Mouse (Mus musculus): ENCODE measurements around the gene Klhl29. TPM values are rescaled to one million over a fixed set of nuclear protein-coding genes. Genes with fewer than 3 reads are reported as not detected.

Gene Klhl29
- polyA plus RNA-seq, 1 experiment from 2014 or later, result 0.64 TPM

DNA sequence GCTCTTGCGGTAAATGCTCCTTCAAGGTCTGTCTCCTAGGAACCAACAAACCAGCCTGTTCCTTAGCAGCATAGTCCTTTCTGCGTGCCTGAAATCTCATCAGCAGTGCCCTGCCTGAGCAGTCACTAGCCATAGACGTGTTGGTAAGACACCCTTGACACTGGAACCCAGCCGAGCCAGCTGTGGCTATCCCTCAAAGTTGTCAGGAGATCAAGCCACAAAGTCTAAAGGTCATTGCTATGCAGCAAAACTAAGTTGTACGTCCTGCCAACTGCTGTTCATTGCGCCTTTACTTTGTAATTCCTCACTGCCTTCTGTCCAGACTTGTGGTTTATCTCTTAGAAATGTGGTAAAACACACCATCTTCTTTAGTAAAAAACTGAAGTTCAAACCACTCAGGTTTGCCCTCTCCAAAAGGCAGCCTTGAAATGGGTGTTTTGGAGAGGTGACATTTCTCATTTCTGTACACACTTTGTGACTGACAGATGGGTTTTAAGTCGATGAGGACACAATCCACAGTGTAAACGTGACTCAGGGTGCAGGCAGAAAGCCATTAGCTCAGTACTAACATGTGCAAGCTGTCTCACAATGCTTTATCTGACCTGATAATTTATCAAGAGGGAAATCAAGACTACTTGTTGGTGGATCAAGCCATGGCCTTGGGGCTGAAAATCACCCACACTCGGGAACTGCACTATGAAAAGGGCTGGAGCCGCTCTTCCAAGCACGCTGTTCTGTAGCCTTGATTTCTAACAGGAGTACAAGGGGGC is 171.2 kb downstream of the Klhl29 start:
- Histone ChIP-seq H3K4me2 (replicated peaks; ENCODE audit: low read depth) (no peak overlapping the region), H3K4me3 (ENCODE audit: low read depth, low read length) (no peak overlapping the region), H3K27ac (replicated peaks) (no peak overlapping the region), H3K9me3 (ENCODE audit: control insufficient read depth, low read length) (no peaks in the 10 kb centered on the region), H3K4me1 (replicated peaks; ENCODE audit: control insufficient read depth, insufficient read depth) (no peaks in the 10 kb centered on the region), H3K9ac (ENCODE audit: low read length) (no peak overlapping the region), H3K27me3 (ENCODE audit: control insufficient read depth, insufficient read depth, low read length) (no peaks in the 10 kb centered on the region), H3K36me3 (ENCODE audit: control insufficient read depth, insufficient read depth, low read length) (no peaks in the 10 kb centered on the region)
- ATAC-seq (ENCODE audit: low FRiP score, low TSS enrichment), result 0 out of 2 replicates have a peak, but pooled peaks have one; percentile 34
- WGBS, result 48% methylated on average over 11 of the region's 11 CpGs
- TF ChIP-seq CTCF (IDR thresholded peaks at IDR 0.05; ENCODE audit: low read depth) (no peak), EP300 (optimal IDR thresholded peaks at IDR 0.05) (no peak)
- no peak for DNase-seq (ENCODE audit: low spot score)

DNA sequence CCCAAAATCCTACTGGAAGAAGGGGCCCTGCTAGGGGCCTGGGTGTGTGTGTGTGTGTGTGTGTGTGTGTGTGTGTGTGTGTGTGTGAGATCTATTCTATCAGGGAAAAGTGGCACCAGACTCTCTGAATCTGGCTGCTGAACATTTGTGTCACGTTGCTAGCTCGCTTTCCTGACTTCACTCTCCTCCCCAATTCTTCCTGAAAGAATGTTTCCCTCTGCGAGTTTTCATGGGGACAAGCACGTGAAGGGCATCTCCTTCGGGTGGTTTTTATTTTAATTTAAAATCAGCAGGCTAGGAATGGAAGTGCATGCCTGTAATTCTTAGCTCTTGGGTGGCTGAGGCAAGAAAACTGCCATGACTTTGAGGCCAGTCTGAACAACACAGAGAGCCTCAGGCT is 172.1 kb downstream of the Klhl29 start:
- ATAC-seq (ENCODE audit: low FRiP score, low TSS enrichment) (no peak), DNase-seq (ENCODE audit: low spot score) (no peak)
- no peaks in the 10 kb centered on the region for H3K36me3 ChIP-seq (ENCODE audit: control insufficient read depth, insufficient read depth, low read length)
- TF ChIP-seq EP300 (optimal IDR thresholded peaks at IDR 0.05) (no peak), CTCF (IDR thresholded peaks at IDR 0.05; ENCODE audit: low read depth) (no peak)
- H3K4me2 ChIP-seq (replicated peaks; ENCODE audit: low read depth), result no peak overlapping the region
- H3K27ac ChIP-seq (replicated peaks), result no peak overlapping the region
- H3K27me3 ChIP-seq (ENCODE audit: control insufficient read depth, insufficient read depth, low read length), result no peaks in the 10 kb centered on the region
- H3K4me1 ChIP-seq (replicated peaks; ENCODE audit: control insufficient read depth, insufficient read depth), result no peaks in the 10 kb centered on the region
- H3K4me3 ChIP-seq (ENCODE audit: low read depth, low read length), result no peak overlapping the region
- H3K9me3 ChIP-seq (ENCODE audit: control insufficient read depth, low read length), result no peaks in the 10 kb centered on the region
- WGBS, result 61% methylated on average over 5 of the region's 5 CpGs
- no peak overlapping the region for H3K9ac ChIP-seq (ENCODE audit: low read length)

DNA sequence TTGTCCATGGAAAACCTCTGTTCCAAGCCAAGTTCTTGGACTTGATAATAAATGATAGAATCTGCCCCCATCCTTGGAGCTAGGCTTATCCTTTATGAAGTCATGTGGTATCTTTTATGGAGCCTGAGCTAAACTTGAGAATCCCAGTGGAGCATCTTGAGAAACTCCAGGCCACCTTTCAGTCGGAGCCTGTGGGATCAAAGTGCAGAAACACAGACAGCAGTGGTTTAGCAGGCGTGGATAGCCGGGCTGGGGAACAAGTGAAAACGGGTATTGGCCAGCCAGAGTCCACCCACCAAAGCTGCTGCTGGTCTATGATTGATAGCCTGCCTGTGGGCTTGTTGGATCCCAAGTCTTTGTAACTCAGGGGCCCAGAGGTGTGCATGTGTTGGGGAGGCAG is 177.2 kb downstream of the Klhl29 start:
- H3K4me2 ChIP-seq (replicated peaks; ENCODE audit: low read depth), result no peak overlapping the region
- H3K9ac ChIP-seq (ENCODE audit: low read length), result no peak overlapping the region
- H3K9me3 ChIP-seq (ENCODE audit: control insufficient read depth, low read length), result no peaks in the 10 kb centered on the region
- H3K4me3 ChIP-seq (ENCODE audit: low read depth, low read length), result no peak overlapping the region
- WGBS, result 29% methylated on average over 4 of the region's 4 CpGs
- no peak overlapping the region for H3K27ac ChIP-seq (replicated peaks)
- no peaks in the 10 kb centered on the region for H3K27me3 ChIP-seq (ENCODE audit: control insufficient read depth, insufficient read depth, low read length)
- no peak for DNase-seq (ENCODE audit: low spot score)
- no peak for ATAC-seq (ENCODE audit: low FRiP score, low TSS enrichment)
- H3K4me1 ChIP-seq (replicated peaks; ENCODE audit: control insufficient read depth, insufficient read depth), result no peaks in the 10 kb centered on the region
- no peaks in the 10 kb centered on the region for H3K36me3 ChIP-seq (ENCODE audit: control insufficient read depth, insufficient read depth, low read length)
- TF ChIP-seq CTCF (IDR thresholded peaks at IDR 0.05; ENCODE audit: low read depth) (no peak), EP300 (optimal IDR thresholded peaks at IDR 0.05) (no peak)

DNA sequence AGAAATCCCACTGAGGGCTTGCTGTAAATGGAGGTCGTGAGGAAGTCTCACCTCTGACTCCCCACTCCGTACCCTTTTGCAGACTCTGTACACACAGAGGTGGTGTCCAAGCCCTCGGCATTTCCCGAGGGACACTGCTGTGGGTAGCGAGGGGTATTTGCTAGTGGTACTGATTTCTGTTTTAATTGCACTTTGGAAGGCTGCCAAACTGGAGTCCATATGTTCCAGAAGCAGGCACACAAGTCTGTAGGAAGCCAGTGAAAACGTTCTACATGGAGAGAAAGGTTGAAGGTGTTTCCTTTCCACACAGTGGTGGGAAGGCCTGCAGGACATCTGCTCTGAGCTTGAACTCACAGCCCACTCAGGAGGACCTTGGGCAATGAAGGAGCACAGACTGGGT is 181.3 kb downstream of the Klhl29 start:
- TF ChIP-seq CTCF (IDR thresholded peaks at IDR 0.05; ENCODE audit: low read depth) (no peak), EP300 (optimal IDR thresholded peaks at IDR 0.05) (no peak)
- 53% methylated on average over 6 of the region's 6 CpGs for WGBS

DNA sequence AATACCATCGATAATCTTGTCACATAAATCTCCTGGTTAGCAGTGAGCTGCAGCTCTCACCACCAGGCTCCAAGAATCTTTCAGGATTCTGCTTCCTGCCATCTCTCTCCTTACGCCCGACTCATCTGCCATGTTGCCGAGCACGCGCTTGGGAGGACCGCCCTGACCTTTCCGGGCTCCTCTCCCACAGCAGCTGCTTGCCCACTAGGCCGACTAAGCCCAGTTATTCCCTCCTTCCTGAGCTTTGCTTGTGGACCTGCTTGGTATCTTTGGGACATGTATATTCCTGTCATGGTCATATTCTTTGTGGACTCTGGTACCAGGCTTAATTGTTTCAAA is 183.1 kb downstream of the Klhl29 start:
- no peak for TF ChIP-seq CTCF (IDR thresholded peaks at IDR 0.05; ENCODE audit: low read depth)
- TF ChIP-seq EP300 (optimal IDR thresholded peaks at IDR 0.05), result no peak
- H3K4me1 ChIP-seq (replicated peaks; ENCODE audit: control insufficient read depth, insufficient read depth), result peaks cover 7% of the 10 kb centered on the region; the same call in 1 of the 2 replicates
- 49% methylated on average over 9 of the region's 9 CpGs for WGBS
- H3K9me3 ChIP-seq (ENCODE audit: control insufficient read depth, low read length), result no peaks in the 10 kb centered on the region
- H3K27ac ChIP-seq (replicated peaks), result no peak overlapping the region
- H3K36me3 ChIP-seq (ENCODE audit: control insufficient read depth, insufficient read depth, low read length), result no peaks in the 10 kb centered on the region
- no peak overlapping the region for H3K9ac ChIP-seq (ENCODE audit: low read length)
- H3K27me3 ChIP-seq (ENCODE audit: control insufficient read depth, insufficient read depth, low read length), result no peaks in the 10 kb centered on the region
- ATAC-seq (ENCODE audit: low FRiP score, low TSS enrichment) (no peak), DNase-seq (ENCODE audit: low spot score) (no peak)
- peak overlapping the region; percentile 34; the same call in 1 of the 2 replicates for H3K4me2 ChIP-seq (replicated peaks; ENCODE audit: low read depth)
- no peak overlapping the region for H3K4me3 ChIP-seq (ENCODE audit: low read depth, low read length)

More for the DNA sequence above, 181.3 kb downstream of the Klhl29 start:
- no peak overlapping the region for H3K9ac ChIP-seq (ENCODE audit: low read length)
- no peaks in the 10 kb centered on the region for H3K9me3 ChIP-seq (ENCODE audit: control insufficient read depth, low read length)
- H3K27ac ChIP-seq (replicated peaks), result no peak overlapping the region
- no peaks in the 10 kb centered on the region for H3K27me3 ChIP-seq (ENCODE audit: control insufficient read depth, insufficient read depth, low read length)
- ATAC-seq (ENCODE audit: low FRiP score, low TSS enrichment) (no peak), DNase-seq (ENCODE audit: low spot score) (no peak)
- H3K4me2 ChIP-seq (replicated peaks; ENCODE audit: low read depth), result no peak overlapping the region
- H3K36me3 ChIP-seq (ENCODE audit: control insufficient read depth, insufficient read depth, low read length), result no peaks in the 10 kb centered on the region
- H3K4me1 ChIP-seq (replicated peaks; ENCODE audit: control insufficient read depth, insufficient read depth), result peaks cover 7% of the 10 kb centered on the region; the same call in 1 of the 2 replicates
- H3K4me3 ChIP-seq (ENCODE audit: low read depth, low read length), result no peak overlapping the region

DNA sequence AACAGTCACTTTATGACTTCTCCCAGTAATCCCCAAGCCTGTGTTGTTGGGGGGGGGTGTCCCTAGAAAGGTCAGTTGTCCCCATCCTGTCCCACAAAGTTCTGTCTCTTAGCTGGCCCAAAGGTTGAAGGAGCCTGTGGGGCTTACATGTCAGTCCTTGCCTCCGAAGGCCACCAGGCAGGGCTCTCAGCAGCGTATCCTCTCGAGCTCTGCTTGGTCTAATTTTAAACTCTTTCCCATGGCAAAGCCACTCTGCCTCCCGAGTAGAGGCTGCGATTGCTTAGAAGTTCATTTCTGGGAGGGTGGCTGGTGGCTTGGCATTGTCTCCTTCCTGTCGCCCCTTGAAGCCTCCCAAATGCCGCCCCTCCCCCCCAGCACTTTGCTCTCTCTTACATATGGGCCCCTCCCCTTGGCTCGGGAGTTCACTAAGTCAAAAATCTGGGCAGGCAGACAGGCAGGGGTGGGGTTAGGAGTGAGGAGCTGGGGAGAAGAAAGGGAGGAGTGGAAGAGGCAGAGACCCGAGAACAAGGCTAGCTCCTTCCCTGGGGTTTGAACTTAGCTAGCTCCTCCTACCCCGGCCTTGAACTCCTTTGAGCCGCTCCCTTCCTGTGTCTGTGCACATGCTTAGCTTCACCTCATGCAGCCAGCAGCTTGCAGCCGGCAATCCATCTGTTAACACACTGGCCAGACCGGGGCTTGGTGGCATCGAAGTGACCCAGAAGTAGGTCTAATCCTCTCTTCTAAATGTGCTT is 183.7 kb downstream of the Klhl29 start:
- Histone ChIP-seq H3K9ac (ENCODE audit: low read length) (no peak overlapping the region; the same call in 1 of the 2 replicates), H3K4me3 (ENCODE audit: low read depth, low read length) (no peak overlapping the region), H3K36me3 (ENCODE audit: control insufficient read depth, insufficient read depth, low read length) (no peaks in the 10 kb centered on the region), H3K27me3 (ENCODE audit: control insufficient read depth, insufficient read depth, low read length) (no peaks in the 10 kb centered on the region), H3K4me2 (replicated peaks; ENCODE audit: low read depth) (peak overlapping the region; percentile 34), H3K27ac (replicated peaks) (0 out of 2 replicates have a peak overlapping the region, but pooled peaks have one; percentile 30), H3K9me3 (ENCODE audit: control insufficient read depth, low read length) (no peaks in the 10 kb centered on the region), H3K4me1 (replicated peaks; ENCODE audit: control insufficient read depth, insufficient read depth) (peaks cover 7% of the 10 kb centered on the region; the same call in 1 of the 2 replicates)
- TF ChIP-seq EP300 (optimal IDR thresholded peaks at IDR 0.05) (no peak), CTCF (IDR thresholded peaks at IDR 0.05; ENCODE audit: low read depth) (no peak)
- DNase-seq (ENCODE audit: low spot score) (peak; percentile 38), ATAC-seq (ENCODE audit: low FRiP score, low TSS enrichment) (peak; percentile 68)
- WGBS, result 10% methylated on average over 14 of the region's 14 CpGs
